Mouse (Mus musculus) spleen, adult 2 months (tissue): Measurements from ENCODE around the gene Spag9. TPM values are rescaled to one million over a fixed set of nuclear protein-coding genes. Genes with fewer than 3 reads are reported as not detected.
"Not testable (repeated sequence)": the region's sequence is repeated elsewhere in the genome, so short reads cannot be mapped to it uniquely, and the experiment has no call there.

Experiments used
- DNase-seq, 2 experiments: peaks; one replicate each; pipeline versions ENCODE4 v3.0.0 to v3.0.0-alpha.2; 2012 to 2021; ENCODE audit warnings: low spot score in 2 of 2, low read depth in 1 of 2
- H3K27ac ChIP-seq: fragments of 200-500 bp; 2 replicates; pipeline ENCODE4 v1.5.1; 2012; ENCODE audit warnings: low read length, inconsistent platforms; ENCODE audit not compliant: insufficient read depth
- H3K27me3 ChIP-seq: fragments of 200-500 bp; 2 replicates; pipeline ENCODE4 v1.6.1; 2012; ENCODE audit warnings: mild to moderate bottlenecking, moderate library complexity, low read length, inconsistent platforms; ENCODE audit not compliant: control insufficient read depth, insufficient read depth
- H3K36me3 ChIP-seq: fragments of 200-500 bp; 2 replicates; pipeline ENCODE4 v1.6.1; 2012; ENCODE audit warnings: mild to moderate bottlenecking, low read length, inconsistent platforms; ENCODE audit not compliant: control insufficient read depth, insufficient read depth
- H3K4me1 ChIP-seq: fragments of 200-500 bp; 2 replicates; pipeline ENCODE4 v1.6.1; 2011; ENCODE audit warnings: inconsistent platforms; ENCODE audit not compliant: control insufficient read depth, insufficient read depth, insufficient read length
- H3K4me3 ChIP-seq: fragments of 200-500 bp; 2 replicates; pipeline ENCODE4 v1.5.1; 2011; ENCODE audit warnings: mild to moderate bottlenecking, inconsistent platforms; ENCODE audit not compliant: insufficient read depth, insufficient read length; ENCODE audit errors: extremely low read depth
- CTCF ChIP-seq: fragments of 200-500 bp; IDR thresholded peaks from 2 replicates; pipeline ENCODE4 v1.5.1; 2011; ENCODE audit warnings: mild to moderate bottlenecking, inconsistent platforms; ENCODE audit not compliant: insufficient read depth, insufficient read length, insufficient replicate concordance; ENCODE audit errors: extremely low read depth
- POLR2A ChIP-seq: fragments of 200-500 bp; IDR thresholded peaks from 2 replicates; pipeline ENCODE4 v1.6.1; 2011; ENCODE audit warnings: low read depth, low read length, inconsistent platforms
- whole genome bisulfite sequencing: fragments of 180-500 bp; shearing (Covaris S2); methylation state at CpG from one replicate; pipeline ENCODE4 v1.1.7; 2018; 5-methylcytosine and 5-hydroxymethylcytosine counted together
- polyA plus RNA-seq: library from polyadenylated mRNA; depleted of rRNA; stranded (reverse); fragments of >200 nt; gene quantifications from 2 replicates; pipeline ENCODE4 v1.2.3, GENCODE M21; 2012

The Spag9 gene
- polyA plus RNA-seq, 1 experiment = 14.8 TPM

DNA sequence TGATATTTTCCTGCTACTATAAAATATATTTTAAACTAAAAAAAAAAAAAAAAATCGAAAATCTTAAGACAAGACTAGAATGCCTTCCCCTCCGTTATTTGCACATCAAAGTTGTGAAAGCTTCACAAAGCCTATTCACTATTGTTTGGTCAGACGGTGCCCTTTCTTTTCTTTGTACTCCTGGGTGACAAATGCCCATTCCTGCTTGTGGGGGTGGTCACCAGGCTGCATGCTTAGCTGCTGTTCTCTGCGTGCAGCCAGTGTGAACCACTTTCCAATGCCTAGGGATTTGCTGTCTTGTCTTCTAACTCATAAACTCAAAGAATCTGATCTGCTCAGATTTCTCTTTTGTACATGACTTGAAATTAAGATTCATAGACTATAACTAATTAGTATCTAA, 49.1 kb downstream of the Spag9 start:
- TF ChIP-seq CTCF (no peak), POLR2A (no peak)
- no peak overlapping the region for H3K27ac ChIP-seq
- H3K4me3 ChIP-seq = no peak overlapping the region
- peaks cover 1% of the 10 kb centered on the region; the same call in 1 of the 2 replicates for H3K36me3 ChIP-seq
- no peaks in the 10 kb centered on the region; the same call in 1 of the 2 replicates for H3K27me3 ChIP-seq
- 88% methylated on average over 4 of the region's 4 CpGs for WGBS
- DNase-seq = no peak
- H3K4me1 ChIP-seq = no peaks in the 10 kb centered on the region

GRCm38 (mm10) chr11:94047288-94047687, 51.4 kb downstream of the Spag9 start:
- H3K27ac ChIP-seq = no peak overlapping the region
- H3K4me1 ChIP-seq = no peaks in the 10 kb centered on the region
- no peak for TF ChIP-seq CTCF
- no peak for TF ChIP-seq POLR2A
- WGBS = 92% methylated on average over 2 of the region's 2 CpGs
- peaks cover 1% of the 10 kb centered on the region; the same call in 1 of the 2 replicates for H3K36me3 ChIP-seq
- H3K27me3 ChIP-seq = no peaks in the 10 kb centered on the region; the same call in 1 of the 2 replicates
- no peak for DNase-seq
- H3K4me3 ChIP-seq = no peak overlapping the region

DNA sequence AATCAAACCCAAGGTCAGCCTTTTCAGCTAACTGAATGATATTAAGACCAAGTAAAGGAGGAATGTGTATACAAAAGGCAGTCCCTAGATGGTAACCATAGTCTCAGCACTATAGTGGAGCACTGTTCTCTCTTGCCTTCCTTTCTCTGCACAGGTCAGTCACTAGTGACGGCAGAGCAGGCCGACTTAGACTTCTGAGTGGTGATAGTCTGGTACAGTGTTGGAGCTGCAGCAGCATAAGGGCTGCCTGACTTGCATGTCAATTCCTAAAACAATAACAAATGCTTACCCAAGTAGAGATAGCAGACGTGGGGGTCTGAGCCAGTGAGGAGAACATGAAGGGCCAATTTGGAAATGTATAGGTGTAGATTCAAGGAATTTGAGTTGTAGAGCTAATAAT, 58.3 kb downstream of the Spag9 start:
- Histone ChIP-seq H3K4me1 (no peaks in the 10 kb centered on the region), H3K36me3 (peaks cover 4% of the 10 kb centered on the region)
- WGBS = 91% methylated on average over 3 of the region's 3 CpGs

GRCm38 (mm10) chr11:94054901-94055300, 59.0 kb downstream of the Spag9 start:
- Histone ChIP-seq H3K4me1 (no peaks in the 10 kb centered on the region), H3K27me3 (no peaks in the 10 kb centered on the region), H3K27ac (no peak overlapping the region), H3K4me3 (no peak overlapping the region), H3K36me3 (peaks cover 7% of the 10 kb centered on the region)
- 86% methylated on average over 3 of the region's 3 CpGs for WGBS
- TF ChIP-seq CTCF (no peak), POLR2A (no peak)
- DNase-seq = no peak

More for the DNA sequence above, 58.3 kb downstream of the Spag9 start:
- TF ChIP-seq POLR2A = no peak
- TF ChIP-seq CTCF = no peak
- Histone ChIP-seq H3K27ac (no peak overlapping the region), H3K27me3 (no peaks in the 10 kb centered on the region), H3K4me3 (no peak overlapping the region)
- DNase-seq = no peak

DNA sequence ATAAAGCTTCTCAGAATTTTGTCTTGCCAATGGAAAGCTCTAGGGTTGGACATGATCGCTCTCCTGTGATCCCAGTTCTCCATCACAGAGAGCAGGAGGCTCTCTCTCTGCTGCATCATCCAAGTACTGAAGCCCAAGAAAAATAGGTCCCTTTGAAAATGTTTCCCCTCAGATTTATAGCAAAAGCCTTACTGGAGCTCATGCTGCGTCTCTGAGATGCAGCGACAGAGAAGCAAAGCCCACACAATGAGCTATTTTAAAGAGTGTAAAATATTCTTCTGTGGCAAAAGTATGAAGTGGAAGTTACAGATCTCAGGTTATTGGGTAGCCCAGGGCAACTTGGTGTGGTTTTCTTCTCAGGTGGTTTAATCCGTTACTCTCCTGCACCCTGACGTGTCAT, 68.0 kb downstream of the Spag9 start:
- TF ChIP-seq POLR2A (no peak), CTCF (no peak)
- Histone ChIP-seq H3K4me1 (no peaks in the 10 kb centered on the region), H3K27ac (no peak overlapping the region), H3K27me3 (no peaks in the 10 kb centered on the region), H3K4me3 (no peak overlapping the region), H3K36me3 (peaks cover 17% of the 10 kb centered on the region)
- no peak for DNase-seq
- WGBS = 96% methylated on average over 5 of the region's 5 CpGs

- DNase-seq = no peak
- no peak for TF ChIP-seq CTCF
- TF ChIP-seq POLR2A = no peak
- 41% methylated on average over 2 of the region's 2 CpGs for WGBS
- Histone ChIP-seq H3K4me1 (no peaks in the 10 kb centered on the region), H3K27me3 (no peaks in the 10 kb centered on the region), H3K36me3 (peaks cover 14% of the 10 kb centered on the region), H3K27ac (no peak overlapping the region), H3K4me3 (no peak overlapping the region)
Measured at GRCm38 (mm10) chr11:94070455-94070854, 74.6 kb downstream of the Spag9 start.

- no peaks in the 10 kb centered on the region for H3K4me1 ChIP-seq
Measured at GRCm38 (mm10) chr11:94073283-94073682, 77.4 kb downstream of the Spag9 start.

DNA sequence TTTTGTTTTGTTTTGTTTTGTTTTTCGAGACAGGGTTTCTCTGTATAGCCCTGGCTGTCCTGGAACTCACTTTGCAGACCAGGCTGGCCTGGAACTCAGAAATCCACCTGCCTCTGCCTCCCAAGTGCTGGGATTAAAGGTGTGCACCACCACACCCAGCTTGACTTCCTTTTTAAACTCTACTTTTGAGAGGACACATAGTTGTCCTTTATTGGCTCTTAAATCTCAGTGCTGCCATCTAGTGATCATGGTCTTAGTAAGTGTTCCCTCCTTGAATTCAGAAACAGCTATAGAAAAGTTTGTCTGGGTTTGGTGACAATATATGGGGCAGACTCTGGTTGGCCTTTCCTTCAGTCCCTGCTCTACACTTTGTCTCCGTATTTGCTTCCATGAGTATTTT, 91.1 kb downstream of the Spag9 start:
- 89% methylated on average over 2 of the region's 2 CpGs for WGBS
- not testable (repeated sequence) for H3K4me3 ChIP-seq, H3K4me1 ChIP-seq, H3K27me3 ChIP-seq, H3K27ac ChIP-seq
- peak in 1 of 2 experiments; percentile 78 for DNase-seq
- peaks cover 26% of the 10 kb centered on the region for H3K36me3 ChIP-seq

More at GRCm38 (mm10) chr11:94073283-94073682, 77.4 kb downstream of the Spag9 start:
- TF ChIP-seq POLR2A (no peak), CTCF (no peak)
- no peak for DNase-seq
- H3K27ac ChIP-seq = no peak overlapping the region
- WGBS = 95% methylated on average over 4 of the region's 4 CpGs
- H3K27me3 ChIP-seq = no peaks in the 10 kb centered on the region
- peaks cover 8% of the 10 kb centered on the region for H3K36me3 ChIP-seq
- H3K4me3 ChIP-seq = no peak overlapping the region
